Mouse (Mus musculus): ENCODE measurements around the gene Spry2.

Spry2 gene

DNA sequence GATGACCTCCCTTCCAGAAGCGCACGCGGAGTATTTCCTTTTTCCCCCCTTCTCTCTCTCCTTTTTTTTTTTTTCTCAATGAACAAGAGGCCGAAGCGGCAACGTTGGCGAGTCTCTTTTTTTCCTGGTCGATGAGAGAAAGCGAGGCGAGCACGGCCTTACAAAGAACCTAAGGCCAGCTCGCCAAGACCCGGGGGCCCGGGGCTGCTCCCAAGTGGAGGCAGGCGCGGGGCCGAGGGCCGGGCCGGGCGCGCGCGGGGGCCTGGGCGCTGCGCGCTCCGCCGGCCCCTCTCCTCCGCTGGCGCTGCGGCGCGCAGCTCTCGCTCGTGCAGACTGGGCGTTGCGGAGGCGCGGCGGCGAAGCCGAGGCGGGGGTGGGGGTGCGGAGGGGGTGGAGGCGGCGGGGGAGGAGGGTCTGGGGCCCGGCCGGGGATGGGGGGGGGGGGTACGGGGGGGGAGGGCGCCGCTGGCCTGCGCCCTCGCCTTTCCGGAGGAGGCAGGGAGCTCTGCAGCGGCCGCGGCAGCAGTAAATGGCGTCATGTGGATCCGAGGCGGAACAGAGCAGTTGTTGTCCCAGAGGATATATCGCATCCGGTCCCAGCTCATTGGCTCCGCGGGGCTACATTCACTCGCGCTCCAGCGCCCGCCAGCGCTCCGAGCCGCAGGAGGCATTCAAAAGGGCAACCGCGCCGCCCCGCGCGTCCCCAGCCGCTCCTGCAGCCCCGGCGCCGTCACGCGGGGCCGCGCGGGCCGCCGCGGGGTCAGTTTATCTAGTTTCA lies at the start of gene Spry2:
Gene Spry2 (minus strand): TSS at position 29 of the 778 bp plus-strand sequence.
- DNase-seq (ENCODE audit: low read depth, low spot score), result peak; percentile 51

DNA sequence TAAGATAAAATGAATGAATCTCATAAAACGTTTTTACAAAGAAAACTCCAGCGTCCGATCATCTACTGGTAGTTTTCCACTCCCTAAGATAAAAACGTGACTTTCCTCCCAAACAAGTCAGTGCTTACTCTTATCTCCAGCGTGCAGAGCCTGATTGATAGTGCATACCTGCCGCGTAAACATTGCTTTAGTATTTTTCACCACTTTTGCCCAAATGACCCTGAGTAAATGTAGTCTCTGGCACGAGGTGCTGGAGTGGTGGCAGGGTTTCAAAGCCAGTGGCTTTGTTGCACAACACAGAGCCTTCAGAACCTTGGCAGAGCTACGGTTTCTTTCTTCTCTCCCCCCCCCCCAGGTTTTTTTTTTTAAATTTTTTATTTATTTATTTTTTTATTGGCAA lies 44.7 kb upstream of the Spry2 start:
- DNase-seq (ENCODE audit: low read depth, low spot score), result no peak

DNA sequence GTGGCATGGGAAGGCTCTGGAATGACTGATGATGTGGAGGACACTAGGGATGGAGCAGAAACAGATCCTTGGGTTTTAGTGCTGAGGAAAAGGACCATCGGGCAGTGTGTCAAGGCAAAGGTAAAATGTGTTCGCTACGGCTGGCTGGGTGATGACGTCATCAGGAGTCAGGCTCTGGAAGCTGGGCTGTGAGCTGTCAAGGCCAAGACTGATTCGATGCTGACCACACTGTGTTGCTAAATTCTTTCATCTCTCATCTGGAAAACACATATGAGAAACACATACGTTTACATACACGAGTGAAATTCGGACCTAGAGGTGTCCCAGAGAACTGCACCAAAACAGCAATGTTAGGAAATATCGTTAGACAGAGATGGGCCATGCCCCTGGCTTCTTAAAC lies 30.1 kb upstream of the Spry2 start:
- DNase-seq (ENCODE audit: low read depth, low spot score), result no peak

DNA sequence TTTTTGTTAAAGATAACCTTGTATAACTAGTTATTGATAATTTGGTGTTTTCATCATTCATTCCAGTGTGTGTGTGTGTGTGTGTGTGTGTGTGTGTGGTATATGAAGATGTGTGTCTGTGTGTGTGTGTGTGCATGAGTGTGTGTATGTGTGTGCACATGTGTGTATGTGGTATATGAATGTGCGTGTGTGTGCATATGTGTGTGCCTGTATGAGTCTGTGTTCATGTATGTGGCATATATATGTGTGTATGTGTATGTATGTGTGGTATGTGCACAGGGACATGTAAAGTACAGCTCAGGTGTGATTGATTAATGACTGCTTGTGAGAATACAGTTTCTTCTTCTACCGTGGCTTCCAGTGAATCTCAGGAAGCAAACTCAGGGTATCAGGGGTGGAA lies 28.7 kb upstream of the Spry2 start:
- no peak for DNase-seq (ENCODE audit: low read depth, low spot score)

DNA sequence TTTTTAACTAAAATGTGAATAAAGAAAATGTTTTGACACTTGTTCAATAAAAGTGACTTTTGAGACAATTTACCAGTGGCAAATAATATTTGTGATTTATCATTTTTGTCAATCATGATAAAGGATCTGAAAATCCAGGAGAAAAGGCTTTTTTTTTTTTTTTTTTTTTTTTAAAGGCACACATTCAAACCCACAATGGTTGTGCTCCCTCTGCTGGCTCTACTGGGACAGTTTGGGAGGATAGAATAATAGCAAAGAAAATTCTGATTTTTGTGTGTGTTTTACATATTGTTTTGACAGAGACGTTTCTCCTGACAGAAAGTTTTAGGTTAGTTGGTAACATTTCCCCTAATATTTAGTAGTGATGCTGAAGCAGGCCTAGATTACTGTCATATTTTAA lies 28.1 kb upstream of the Spry2 start:
- DNase-seq (ENCODE audit: low read depth, low spot score), result no peak

DNA sequence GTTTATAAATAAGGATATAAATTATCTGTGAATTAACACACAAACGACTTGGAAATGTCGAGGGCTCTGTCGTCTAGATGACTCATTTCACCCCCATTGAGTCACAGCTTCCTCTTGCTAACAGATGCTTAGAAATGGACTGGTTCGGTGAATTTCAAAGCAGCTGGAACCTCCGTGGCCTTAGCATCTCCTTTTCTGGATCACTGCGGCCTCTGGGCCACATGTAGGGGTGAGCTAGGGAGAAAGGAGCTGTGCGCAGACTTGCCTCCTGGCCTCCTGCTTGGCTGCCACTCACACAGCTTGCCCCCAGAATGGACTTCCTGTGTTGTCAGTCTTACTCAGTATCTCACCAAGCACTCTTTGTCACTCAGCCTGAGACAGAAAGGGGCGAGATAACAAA lies 26.3 kb upstream of the Spry2 start:
- peak; percentile 6 for DNase-seq (ENCODE audit: low read depth, low spot score)

DNA sequence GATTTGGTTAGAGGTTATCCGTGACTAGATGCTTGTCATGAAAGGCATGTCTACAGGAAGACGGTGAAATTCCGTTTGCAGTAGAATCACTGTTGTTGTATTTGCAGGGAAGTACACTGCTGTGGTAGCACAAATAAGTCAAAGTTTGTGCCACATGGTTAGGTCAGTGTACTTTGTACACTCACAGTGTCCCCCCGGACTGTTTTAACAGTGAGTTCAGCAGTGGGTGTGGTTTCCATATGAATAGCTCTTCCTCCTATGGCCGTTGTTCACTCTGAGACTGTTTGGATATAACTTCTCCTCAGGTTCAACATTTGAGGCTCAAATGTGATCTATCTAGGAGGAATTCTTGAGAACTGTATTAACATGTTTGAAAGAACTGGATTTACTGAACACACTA lies 25.8 kb upstream of the Spry2 start:
- DNase-seq (ENCODE audit: low read depth, low spot score), result no peak

DNA sequence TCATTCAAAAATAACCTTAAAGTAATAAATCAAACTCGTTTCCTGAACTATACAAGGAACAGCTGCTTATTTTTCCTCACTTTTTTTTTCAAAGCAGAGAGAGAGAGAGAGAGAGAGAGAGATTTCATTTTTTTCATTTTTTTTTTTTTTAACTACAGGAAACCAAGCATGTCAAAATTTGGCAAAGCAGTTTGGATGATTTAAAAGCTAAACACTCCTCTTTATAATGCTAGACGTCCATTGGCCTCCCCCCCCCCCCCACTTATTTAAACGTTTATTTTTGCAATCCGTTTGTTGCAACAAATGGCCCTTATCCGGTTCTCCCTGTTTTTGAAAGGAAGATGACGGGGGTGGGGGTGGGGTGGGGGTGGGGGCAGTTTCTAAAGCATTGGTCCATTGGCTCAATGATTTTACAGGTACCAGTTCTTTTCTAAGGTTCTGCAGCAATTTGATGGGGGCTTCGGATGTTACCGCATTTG lies 24.6 kb upstream of the Spry2 start:
- no peak for DNase-seq (ENCODE audit: low read depth, low spot score)

DNA sequence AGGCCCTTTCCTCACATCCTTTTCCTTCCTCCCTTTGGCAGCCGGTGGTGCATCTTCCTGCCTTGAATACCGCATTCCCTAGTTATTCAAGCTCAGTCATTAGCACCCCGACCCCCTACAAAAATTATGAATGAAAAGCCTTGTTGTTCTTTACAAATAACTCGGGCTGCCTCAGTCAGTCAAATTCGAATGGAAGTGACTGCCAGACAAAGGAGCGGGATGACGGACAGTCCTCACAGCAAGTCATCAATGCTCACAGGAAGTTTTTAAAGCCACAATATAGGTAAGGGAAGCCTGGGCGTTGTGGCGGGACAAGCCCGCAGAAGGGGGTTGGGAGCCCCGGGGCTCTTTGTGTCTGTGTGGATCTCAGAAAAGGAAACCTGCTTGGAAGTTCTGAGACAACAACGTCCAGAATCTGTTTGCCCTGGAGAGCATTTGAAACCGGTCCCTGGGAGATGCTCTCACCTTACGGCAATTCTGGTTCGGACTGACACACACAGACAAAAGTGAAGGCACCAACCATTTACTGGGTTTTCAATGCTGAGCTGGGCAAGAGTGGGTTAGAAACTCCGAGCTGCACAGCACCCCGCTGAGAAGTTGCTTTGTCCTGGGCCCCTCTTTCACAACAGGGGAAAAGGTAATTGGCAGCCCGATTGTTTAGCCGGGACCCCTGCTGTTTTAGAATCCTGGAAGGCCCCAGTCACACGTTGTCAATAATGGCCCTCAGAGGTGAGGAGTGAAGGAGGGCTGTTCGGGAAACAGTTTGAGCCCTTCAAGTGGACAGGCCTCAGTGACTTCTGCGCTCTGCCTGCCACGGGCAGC lies 24.0 kb upstream of the Spry2 start:
- DNase-seq (ENCODE audit: low read depth, low spot score), result no peak

DNA sequence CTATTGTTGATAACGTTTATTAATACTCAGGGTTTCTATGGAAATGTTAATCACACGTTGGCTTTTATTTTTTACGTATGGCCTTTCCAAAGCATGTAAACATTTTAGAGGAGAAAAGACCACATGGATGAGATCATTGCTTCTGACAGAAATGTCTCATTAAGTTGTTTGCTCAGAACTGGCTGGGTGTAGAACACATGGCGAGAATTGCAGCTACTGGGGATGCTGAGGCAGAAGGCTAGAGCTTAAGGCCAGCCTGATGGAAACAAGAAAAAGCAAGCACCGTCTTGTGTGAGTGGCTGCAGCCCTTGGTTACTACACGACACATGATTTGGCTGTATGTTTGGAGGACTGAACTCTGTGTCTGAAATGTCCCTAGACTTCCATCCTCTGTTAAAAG lies 10.6 kb upstream of the Spry2 start:
- no peak for DNase-seq (ENCODE audit: low read depth, low spot score)

DNA sequence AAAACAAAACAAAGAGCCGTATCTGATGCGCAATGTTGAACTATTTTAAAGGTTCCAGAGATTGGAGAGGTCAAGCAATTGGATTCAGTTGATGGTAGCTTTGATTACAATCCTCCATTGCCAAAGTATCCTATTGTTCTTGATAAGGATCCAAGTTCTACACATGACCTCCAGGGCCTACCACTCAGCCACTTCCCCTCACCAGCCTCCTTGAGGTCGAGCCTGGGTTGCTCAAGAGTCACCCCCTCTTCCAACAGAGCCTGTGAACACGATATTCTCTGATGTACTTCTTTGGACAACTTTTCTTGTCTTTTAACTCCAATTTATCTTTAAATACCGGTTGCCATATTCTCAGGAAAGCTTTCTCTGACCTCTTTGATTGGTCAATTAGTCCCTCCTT lies 9.3 kb upstream of the Spry2 start:
- no peak for DNase-seq (ENCODE audit: low read depth, low spot score)

DNA sequence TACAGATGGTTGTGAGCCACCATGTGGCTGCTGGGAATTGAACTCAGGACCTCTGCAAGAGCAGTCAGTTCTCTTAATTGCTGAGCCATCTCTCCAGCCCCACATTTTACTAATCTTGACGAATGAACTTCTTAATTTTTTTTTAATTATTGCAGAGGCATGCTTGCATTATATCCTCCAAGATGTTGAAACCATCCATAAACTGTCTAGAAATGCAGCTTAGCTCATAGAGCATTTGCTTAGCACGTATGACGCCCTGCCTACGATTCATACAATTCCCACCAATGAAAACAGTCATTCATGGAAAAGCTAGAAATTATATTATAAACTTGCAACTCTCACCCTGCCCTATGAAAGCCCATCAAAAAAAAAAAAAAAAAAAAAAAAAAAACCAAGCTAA lies 8.9 kb upstream of the Spry2 start:
- no peak for DNase-seq (ENCODE audit: low read depth, low spot score)

DNA sequence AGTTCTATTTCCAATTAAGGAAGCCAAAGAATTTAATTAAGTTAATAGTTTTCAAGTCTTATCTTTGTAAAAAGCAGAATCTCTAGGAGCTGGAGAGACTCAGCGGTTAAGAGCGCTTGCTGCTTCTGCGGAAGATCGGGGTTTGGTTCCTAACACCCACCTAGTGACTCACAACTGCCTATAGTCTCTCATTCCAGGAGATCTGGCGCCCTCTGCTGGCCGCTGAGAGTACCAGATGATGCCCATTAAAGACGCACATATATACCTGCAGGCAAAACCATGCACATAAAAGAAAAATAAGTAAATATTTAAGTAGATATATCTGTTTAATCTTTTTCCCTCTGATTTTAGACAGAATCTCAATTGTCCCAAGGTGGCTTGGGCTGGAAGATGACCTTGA lies 6.2 kb upstream of the Spry2 start:
- DNase-seq (ENCODE audit: low read depth, low spot score), result peak; percentile 65

DNA sequence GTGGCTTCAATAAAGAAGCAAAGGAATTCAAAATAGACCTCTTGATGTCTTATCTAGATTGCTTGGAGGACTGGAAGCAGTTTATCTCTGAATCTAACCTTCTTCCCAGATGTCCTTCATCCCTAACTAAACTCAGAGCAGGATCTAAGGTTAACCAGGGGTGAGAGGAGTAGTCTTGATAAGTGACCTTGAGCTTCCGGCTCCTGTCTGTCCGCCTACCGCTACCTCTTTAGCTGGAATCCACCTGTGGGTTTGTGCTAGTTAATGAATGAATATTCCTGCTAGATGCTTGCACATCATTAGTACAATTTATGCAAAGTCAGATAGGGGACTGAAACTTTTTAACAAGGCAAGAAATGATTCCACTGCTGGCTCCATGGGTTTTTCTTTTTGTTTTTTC lies 4.2 kb upstream of the Spry2 start:
- no peak for DNase-seq (ENCODE audit: low read depth, low spot score)

DNA sequence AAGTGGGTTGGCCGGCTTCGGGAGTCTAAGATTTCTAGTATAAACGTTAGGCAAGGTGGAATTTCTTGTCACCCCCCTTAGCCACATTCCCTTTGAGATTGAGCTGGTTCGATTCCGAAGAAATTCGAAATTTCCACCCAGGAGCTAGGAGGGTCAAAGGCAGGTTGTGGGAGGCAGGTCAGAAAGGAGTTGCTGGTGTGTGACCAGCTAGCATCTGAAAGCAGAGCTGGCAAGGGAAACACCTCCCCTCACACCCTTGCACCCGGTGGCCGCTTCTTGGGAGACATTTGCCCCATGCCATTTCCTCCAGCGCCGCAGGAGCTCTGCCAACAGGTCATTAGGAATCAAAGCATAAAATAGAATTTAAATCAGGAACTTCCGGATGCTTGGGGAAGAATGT lies 2.5 kb upstream of the Spry2 start:
- DNase-seq (ENCODE audit: low read depth, low spot score), result no peak

DNA sequence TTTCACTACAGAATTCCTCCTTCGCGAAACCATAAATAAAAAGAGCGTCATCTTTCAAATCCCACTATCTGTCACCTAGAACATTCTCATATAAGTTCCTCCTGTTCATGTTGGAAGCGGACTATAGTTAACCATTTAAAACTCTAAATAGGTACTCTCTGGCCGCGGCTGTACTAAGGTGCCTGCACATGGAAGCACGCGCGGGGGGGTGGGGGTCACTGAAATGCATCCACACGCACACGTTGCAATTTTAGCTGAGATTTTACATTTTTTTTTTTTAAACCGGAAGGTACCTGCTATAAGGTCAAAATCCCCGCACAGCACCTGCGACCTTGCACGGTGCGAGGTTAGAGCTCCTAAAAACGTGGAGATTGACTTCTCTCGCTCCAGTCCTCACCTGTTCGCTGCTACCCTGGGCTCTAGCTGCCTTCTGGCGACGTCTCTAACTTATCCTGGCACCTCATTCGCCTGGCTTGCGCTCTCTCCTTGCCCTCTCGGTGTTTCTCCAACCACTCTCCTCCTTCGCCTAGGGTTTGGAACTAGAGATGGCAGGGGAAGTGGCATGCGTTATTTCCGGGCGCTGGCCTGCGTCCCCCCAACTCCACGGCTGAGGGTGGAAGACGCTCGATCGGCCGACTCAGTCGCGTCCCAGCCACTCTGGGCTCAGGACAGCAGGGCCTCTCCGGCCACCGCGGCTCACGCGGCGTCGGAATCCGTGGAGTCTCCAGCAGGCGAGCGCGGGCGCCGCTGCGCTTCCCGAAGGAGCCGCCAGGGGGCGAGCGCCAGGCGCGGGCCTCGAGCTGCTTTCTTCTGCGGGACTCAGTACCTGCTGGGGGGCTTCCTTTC lies 1.9 kb upstream of the Spry2 start:
- DNase-seq (ENCODE audit: low read depth, low spot score), result peak; percentile 63

DNA sequence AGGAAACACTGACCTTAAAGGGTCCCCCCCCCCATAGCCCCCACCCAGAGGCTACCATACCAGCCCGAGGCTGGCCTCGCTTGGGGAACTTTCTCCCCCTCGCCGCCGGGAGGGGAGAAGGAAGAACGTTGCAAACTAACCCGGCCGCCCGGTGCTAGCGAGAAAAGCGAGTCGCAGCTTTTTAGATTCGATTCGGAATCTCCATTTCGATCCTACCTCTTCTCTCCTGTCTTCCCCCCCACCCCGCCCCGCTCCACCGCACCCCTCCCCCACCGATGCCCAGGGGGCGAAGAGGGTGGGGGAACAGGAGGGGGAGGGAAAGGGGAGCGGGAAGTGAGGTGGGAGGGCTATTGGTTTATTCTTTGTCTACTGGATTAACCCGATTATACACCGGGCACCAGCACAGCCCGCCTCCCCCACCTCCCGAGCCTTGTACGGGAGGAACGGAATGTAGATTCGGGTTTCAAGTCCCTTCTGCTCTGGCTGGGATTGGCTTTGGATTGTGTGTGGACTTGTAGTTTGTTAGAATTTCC lies 1.0 kb upstream of the Spry2 start:
- peak; percentile 22 for DNase-seq (ENCODE audit: low read depth, low spot score)

DNA sequence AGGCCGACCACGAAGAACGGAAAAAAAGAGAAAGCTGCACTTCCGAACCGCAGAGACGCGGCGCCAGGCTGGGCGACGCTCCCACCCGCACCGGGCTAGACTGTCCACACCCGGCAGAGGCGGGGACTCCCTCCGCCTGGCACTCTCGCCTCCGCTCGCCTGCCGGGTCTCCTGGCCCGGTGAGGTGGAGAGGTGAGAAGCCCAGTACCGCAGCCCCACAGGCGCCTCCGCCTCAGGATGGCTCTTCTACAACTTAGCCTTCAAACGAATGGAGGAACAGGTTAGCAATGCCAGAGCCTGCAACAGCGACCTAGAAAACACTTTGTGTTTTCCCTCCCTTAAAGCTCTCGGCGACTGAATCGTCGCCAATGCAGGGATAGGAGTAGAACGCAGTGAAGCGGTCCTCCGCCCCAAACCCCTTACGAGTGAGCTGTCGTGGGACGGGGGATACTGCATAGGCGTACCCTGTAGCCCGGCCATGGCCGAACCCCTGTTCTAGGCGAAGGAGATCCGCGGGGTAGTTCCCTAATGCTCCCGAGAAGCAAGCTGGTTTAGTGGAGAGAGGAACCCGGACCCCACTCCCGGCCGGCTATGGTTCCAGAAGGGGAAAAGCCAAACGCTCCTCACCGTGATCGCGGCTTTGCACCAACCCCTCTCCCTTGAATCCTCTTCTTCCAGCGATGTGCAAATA lies 513 bp downstream of the Spry2 start:
- peak; percentile 30 for DNase-seq (ENCODE audit: low read depth, low spot score)

DNA sequence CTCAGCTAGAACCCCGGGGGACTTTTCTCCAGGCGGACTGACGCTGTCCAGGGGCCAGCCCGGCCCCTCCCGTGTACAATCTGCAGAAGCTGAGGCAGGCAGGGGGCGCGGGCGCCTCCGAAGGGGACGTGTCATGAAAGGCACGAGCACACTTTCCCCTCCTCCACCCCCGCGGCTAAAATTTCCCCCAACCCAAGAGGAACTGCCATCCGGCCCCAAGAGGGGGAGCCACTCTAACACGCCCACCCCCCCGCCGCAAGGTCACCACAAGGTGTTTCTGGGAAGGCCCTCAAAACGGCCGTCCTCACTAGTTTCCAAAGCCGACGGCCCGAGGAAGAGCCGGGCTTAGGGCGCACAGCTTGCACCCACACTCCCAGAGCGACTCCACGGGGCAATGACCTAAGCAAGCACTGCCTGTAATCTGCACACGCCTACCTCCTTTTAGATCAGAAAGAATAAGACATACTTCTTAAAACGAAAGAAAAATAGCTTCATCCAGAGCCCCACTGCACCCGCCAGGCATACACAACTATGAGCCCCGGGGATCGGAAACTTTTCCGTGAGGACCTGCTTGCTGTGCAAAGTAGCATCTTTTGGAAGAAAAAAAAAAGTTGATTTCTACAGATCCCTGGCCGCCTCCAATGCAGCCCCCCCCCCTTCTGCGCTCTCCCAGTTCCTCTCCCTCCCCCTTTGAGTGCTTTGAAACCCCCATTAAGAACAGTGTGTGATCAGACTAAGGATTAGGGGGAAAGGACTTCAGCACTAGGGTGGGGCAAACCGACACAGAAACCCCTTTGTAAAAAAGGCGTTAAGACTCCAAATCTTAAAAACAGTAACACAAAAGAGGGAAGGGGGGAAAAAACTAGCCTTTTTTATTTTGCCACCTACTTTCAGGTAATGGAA lies 1.4 kb downstream of the Spry2 start:
- peak; percentile 42 for DNase-seq (ENCODE audit: low read depth, low spot score)

DNA sequence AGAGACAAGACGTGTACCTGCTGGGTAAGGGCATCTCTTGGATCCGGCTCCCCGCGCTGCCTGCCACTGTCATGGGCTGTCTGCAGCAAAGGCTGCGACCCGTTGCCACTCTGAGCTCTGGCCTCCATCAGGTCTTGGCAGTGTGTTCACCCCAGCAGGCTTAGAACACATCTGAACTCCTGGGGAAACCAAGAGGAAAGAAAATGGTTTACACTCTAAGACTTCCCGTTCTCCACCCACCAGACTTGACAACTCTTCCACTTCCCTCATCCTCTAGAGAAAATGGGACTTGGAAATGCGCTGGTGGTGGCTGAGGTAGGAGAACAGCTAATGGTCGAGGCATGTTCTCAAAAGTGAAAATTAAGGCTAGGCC lies 3.0 kb downstream of the Spry2 start:
- DNase-seq (ENCODE audit: low read depth, low spot score), result no peak
